Mouse (Mus musculus) spleen, adult 2 months (tissue): Measurements from ENCODE around the gene Actr6. TPM values are rescaled to one million over a fixed set of nuclear protein-coding genes. Genes with fewer than 3 reads are reported as not detected.
"Not testable (repeated sequence)": the region's sequence is repeated elsewhere in the genome, so short reads cannot be mapped to it uniquely, and the experiment has no call there.

Source experiments
- DNase-seq, 2 experiments: peaks; one replicate each; pipeline versions ENCODE4 v3.0.0 to v3.0.0-alpha.2; 2012 to 2021; ENCODE audit warnings: low spot score in 2 of 2, low read depth in 1 of 2
- H3K27ac ChIP-seq: fragments of 200-500 bp; 2 replicates; pipeline ENCODE4 v1.5.1; 2012; ENCODE audit warnings: low read length, inconsistent platforms; ENCODE audit not compliant: insufficient read depth
- H3K27me3 ChIP-seq: fragments of 200-500 bp; 2 replicates; pipeline ENCODE4 v1.6.1; 2012; ENCODE audit warnings: mild to moderate bottlenecking, moderate library complexity, low read length, inconsistent platforms; ENCODE audit not compliant: control insufficient read depth, insufficient read depth
- H3K36me3 ChIP-seq: fragments of 200-500 bp; 2 replicates; pipeline ENCODE4 v1.6.1; 2012; ENCODE audit warnings: mild to moderate bottlenecking, low read length, inconsistent platforms; ENCODE audit not compliant: control insufficient read depth, insufficient read depth
- H3K4me1 ChIP-seq: fragments of 200-500 bp; 2 replicates; pipeline ENCODE4 v1.6.1; 2011; ENCODE audit warnings: inconsistent platforms; ENCODE audit not compliant: control insufficient read depth, insufficient read depth, insufficient read length
- H3K4me3 ChIP-seq: fragments of 200-500 bp; 2 replicates; pipeline ENCODE4 v1.5.1; 2011; ENCODE audit warnings: mild to moderate bottlenecking, inconsistent platforms; ENCODE audit not compliant: insufficient read depth, insufficient read length; ENCODE audit errors: extremely low read depth
- CTCF ChIP-seq: fragments of 200-500 bp; IDR thresholded peaks from 2 replicates; pipeline ENCODE4 v1.5.1; 2011; ENCODE audit warnings: mild to moderate bottlenecking, inconsistent platforms; ENCODE audit not compliant: insufficient read depth, insufficient read length, insufficient replicate concordance; ENCODE audit errors: extremely low read depth
- POLR2A ChIP-seq: fragments of 200-500 bp; IDR thresholded peaks from 2 replicates; pipeline ENCODE4 v1.6.1; 2011; ENCODE audit warnings: low read depth, low read length, inconsistent platforms
- WGBS: fragments of 180-500 bp; shearing (Covaris S2); methylation state at CpG from one replicate; pipeline ENCODE4 v1.1.7; 2018; 5-methylcytosine and 5-hydroxymethylcytosine counted together
- polyA plus RNA-seq: library from polyadenylated mRNA; depleted of rRNA; stranded (reverse); fragments of >200 nt; gene quantifications from 2 replicates; pipeline ENCODE4 v1.2.3, GENCODE M21; 2012

Actr6 gene
- polyA plus RNA-seq, 1 experiment: 1.3 TPM

- Histone ChIP-seq H3K4me3 (no peak overlapping the region), H3K4me1 (peaks cover 3% of the 10 kb centered on the region; the same call in 1 of the 2 replicates), H3K27ac (no peak overlapping the region), H3K27me3 (no peaks in the 10 kb centered on the region), H3K36me3 (no peaks in the 10 kb centered on the region)
- no peak for TF ChIP-seq CTCF
- no peak for TF ChIP-seq POLR2A
- 83% methylated on average over 1 of the region's 1 CpGs for WGBS
- no peak for DNase-seq
Measured at GRCm38 (mm10) chr10:89682157-89682556, 49.9 kb downstream of the Actr6 start.

- H3K36me3 ChIP-seq: no peaks in the 10 kb centered on the region; the same call in 1 of the 2 replicates
- no peak overlapping the region for H3K4me3 ChIP-seq
- H3K27me3 ChIP-seq: no peaks in the 10 kb centered on the region
- TF ChIP-seq CTCF (no peak), POLR2A (no peak)
- DNase-seq: no peak
- H3K4me1 ChIP-seq: peaks cover 3% of the 10 kb centered on the region; the same call in 1 of the 2 replicates
- H3K27ac ChIP-seq: no peak overlapping the region
- 94% methylated on average over 4 of the region's 4 CpGs for WGBS
Measured at GRCm38 (mm10) chr10:89681706-89682105, 50.4 kb downstream of the Actr6 start.

GRCm38 (mm10) chr10:89680517-89680916 lies 51.6 kb downstream of the Actr6 start:
- peaks cover 3% of the 10 kb centered on the region; the same call in 1 of the 2 replicates for H3K4me1 ChIP-seq
- no peak for TF ChIP-seq CTCF
- no peak for TF ChIP-seq POLR2A
- WGBS: 75% methylated on average over 3 of the region's 3 CpGs
- H3K27ac ChIP-seq: no peak overlapping the region
- DNase-seq: no peak
- no peak overlapping the region for H3K4me3 ChIP-seq
- H3K27me3 ChIP-seq: no peaks in the 10 kb centered on the region
- H3K36me3 ChIP-seq: no peaks in the 10 kb centered on the region; the same call in 1 of the 2 replicates

- H3K4me3 ChIP-seq: no peak overlapping the region
- no peaks in the 10 kb centered on the region; the same call in 1 of the 2 replicates for H3K36me3 ChIP-seq
- H3K4me1 ChIP-seq: no peaks in the 10 kb centered on the region; the same call in 1 of the 2 replicates
- no peaks in the 10 kb centered on the region for H3K27me3 ChIP-seq
- 91% methylated on average over 1 of the region's 1 CpGs for WGBS
- TF ChIP-seq CTCF (no peak), POLR2A (no peak)
- no peak for DNase-seq
- H3K27ac ChIP-seq: no peak overlapping the region
Measured at GRCm38 (mm10) chr10:89679448-89679847, 52.6 kb downstream of the Actr6 start.

GRCm38 (mm10) chr10:89678054-89678453 lies 54.0 kb downstream of the Actr6 start:
- no peaks in the 10 kb centered on the region; the same call in 1 of the 2 replicates for H3K4me1 ChIP-seq

GRCm38 (mm10) chr10:89676609-89677008 lies 55.5 kb downstream of the Actr6 start:
- TF ChIP-seq POLR2A (no peak), CTCF (no peak)
- 88% methylated on average over 4 of the region's 4 CpGs for WGBS
- Histone ChIP-seq H3K36me3 (no peaks in the 10 kb centered on the region; the same call in none of the 2 replicates), H3K4me1 (no peaks in the 10 kb centered on the region; the same call in 1 of the 2 replicates), H3K27ac (no peak overlapping the region), H3K27me3 (no peaks in the 10 kb centered on the region), H3K4me3 (no peak overlapping the region)
- DNase-seq: no peak

More at GRCm38 (mm10) chr10:89678054-89678453, 54.0 kb downstream of the Actr6 start:
- DNase-seq: no peak
- Histone ChIP-seq H3K27me3 (no peaks in the 10 kb centered on the region), H3K36me3 (no peaks in the 10 kb centered on the region; the same call in 1 of the 2 replicates), H3K4me3 (no peak overlapping the region), H3K27ac (no peak overlapping the region)
- WGBS: 88% methylated on average over 4 of the region's 4 CpGs
- TF ChIP-seq CTCF (no peak), POLR2A (no peak)

GRCm38 (mm10) chr10:89670371-89670770 lies 61.7 kb downstream of the Actr6 start:
- 97% methylated on average over 5 of the region's 5 CpGs for WGBS
- not testable (repeated sequence) for H3K36me3 ChIP-seq, DNase-seq, H3K27me3 ChIP-seq, H3K4me3 ChIP-seq, H3K4me1 ChIP-seq, H3K27ac ChIP-seq
